Mouse (Mus musculus) left cerebral cortex, postnatal 25 days (tissue): ENCODE data around the gene Ugt1a10. TPM values are rescaled to one million over a fixed set of nuclear protein-coding genes. Genes with fewer than 3 reads are reported as not detected.

Experiments
- DNase-seq, 2 experiments: peaks; one replicate each; pipeline ENCODE4 v3.0.0; 2022; ENCODE audit warnings: low spot score in 2 of 2, mixed read lengths in 1 of 2
- intact Hi-C: fragments of 180-260 bp; cut with DNase I; formaldehyde crosslinking; loops from one replicate; pipeline ENCODE4 v1.15.1; 2025
- total RNA-seq, 2 experiments: library from RNA; stranded (reverse); gene quantifications; 2 replicates each; pipeline ENCODE4 v1.2.3; 2021

The Ugt1a10 gene
- total RNA-seq, 2 experiments from 2014 or later, result not detected

DNA sequence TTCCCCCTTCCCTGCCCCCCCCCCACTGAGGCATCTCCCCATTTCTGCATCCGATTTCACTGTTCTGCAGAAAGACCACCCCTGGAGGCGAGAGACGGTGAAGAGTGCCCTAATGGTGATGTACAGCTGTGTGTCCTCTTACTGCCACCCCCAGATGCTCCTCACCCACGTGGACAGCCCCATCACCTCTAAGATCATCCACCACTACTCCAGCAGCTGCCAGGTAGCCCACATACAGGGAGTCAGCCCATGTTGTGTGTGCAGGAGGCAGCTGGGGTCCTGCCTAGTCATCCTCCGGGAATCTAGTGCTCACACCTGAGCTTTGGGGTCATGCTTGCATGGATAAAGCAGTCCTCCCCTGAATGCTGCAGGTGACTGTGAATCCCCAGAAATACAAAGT is 188.7 kb downstream of the Ugt1a10 start:
- no peak for DNase-seq
- intact Hi-C loops, result no loop called here

DNA sequence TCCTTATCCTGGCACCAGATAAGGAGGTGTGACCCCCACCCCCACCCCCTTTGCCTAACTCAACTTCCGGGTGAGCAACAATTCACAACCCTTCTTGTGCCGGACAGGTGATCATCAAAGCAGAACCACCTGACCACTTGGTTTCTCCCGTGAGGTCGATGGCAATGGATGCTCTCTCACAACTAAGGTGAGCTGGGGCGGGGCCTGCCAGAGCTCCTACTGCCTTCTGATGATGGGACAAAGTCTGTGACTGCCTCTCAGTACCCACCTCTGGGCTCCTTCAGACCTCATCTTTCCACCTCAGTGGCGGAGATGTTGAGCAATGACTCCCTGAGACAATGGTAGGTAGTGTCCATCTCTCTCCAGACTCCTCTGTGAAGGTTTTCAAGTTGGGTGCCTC is 190.7 kb downstream of the Ugt1a10 start:
- no peak for DNase-seq
- intact Hi-C loops, result no loop called here

DNA sequence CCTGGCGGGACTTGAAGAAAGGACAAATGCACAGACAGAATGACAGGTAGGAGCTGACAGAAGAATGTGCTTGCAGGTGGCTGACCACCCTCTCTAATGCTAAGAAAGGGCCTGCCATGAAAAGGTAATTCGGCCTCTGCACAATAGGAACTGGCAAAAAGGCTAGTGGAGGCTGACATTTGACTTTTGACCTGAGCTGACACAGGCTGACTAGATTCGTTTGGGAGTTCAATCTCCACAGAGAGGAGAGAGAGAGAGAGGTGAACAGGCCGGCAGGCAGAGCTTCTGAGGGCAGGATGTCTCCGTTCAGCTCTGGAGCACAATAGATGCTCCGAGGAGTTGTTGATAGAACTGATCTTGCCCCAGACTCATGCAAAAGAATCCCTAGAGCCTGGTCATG is 191.2 kb downstream of the Ugt1a10 start:
- intact Hi-C loops, result no loop called here
- no peak for DNase-seq

DNA sequence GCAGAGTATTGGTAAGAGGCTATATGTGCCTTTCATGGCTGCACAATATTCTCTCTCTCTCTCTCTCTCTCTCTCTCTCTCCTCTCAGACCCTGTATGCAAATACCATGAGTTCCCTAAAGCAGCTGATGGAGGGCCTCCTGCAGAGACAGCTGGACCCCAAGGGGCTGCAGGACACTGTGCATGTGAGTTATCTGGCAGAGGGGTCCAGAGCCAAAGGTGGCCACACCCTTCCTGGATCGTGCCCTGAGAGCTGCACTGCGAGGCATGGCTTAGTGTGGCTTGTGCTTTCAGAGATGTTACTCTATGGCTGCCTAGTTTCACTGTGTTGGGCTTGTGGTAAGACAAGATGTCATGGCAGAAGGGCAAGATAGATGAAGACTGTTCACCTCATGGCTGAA is 192.5 kb downstream of the Ugt1a10 start:
- intact Hi-C loops, result no loop called here
- DNase-seq, result no peak

DNA sequence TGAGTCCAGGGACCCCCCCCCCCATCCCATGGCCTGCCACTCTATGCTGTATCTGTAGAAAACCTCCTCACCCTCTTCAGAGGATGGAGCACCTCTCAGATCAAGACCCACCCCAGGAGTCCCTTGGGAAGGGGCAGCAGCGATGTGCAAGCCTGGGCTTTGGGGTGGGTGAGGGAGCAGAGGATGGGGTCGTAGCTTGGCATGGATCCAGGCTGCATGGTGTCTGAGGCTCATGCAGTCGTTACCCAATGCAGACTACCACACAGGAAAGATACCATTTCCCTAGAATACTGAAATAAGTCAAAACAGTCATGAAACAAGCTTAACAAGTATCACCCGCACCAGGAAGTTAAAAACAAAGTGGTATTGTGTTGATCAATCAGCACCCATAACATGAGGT is 193.5 kb downstream of the Ugt1a10 start:
- DNase-seq, result no peak
- intact Hi-C loops, result no loop called here

DNA sequence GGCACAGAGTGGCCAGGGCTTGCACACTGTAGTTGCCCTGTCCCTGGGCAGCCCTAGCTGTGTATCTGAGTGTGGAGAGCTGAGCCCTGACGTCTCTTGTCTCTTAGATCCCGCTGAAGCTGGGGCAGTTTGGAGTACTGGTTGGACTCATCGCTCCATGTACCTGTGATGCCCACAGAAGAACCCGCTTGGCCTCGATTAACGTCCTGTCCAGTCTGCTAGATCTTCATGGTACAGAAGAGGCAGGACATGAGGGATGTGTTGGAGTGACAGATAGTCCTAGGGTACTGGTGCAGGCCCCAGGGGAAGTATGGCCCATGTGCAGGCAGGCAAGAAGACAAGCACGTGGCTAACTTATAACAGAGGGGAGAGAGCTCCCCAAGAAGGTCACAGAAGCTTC is 194.4 kb downstream of the Ugt1a10 start:
- intact Hi-C loops, result no loop called here
- no peak for DNase-seq

DNA sequence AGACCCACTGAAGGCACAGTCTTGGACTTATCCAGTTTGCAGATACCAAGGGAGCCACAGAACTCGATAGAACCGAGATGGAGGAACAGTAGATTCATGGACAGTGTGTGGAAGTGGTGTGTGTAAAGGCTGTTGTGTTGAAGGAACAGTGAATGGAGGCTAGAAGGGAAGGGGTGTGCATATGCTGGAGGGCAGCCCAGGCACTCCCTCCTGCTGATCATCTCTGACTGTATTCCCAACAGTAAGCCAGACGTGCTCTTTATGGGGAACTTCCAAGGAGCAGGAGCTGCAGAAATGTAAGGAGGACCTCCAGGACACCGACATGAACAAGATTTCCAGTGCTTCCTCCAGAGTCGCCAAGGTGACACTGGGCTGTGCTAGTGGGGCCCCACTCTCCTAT is 194.8 kb downstream of the Ugt1a10 start:
- no peak for DNase-seq
- intact Hi-C loops, result no loop called here

DNA sequence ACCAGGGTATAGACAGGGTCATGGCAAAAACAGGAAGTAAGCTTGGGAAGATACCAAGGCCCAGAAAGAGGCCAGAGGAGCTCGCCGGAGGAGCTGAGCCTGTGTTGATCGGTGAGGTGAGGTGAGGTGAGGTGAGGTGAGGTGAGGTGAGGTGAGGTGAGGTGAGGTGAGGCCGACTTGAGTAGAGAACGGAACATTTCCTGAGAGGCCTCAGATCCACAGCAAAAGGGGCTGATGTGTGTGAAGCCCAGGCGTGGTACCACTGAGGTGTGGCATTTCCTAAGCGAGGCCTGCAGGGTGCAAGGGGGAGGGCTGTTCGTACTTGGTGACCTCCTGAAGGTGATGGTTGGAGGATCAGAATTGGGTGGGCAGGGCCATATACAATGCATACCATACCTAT is 197.9 kb downstream of the Ugt1a10 start:
- intact Hi-C loops, result no loop called here
- DNase-seq, result no peak

DNA sequence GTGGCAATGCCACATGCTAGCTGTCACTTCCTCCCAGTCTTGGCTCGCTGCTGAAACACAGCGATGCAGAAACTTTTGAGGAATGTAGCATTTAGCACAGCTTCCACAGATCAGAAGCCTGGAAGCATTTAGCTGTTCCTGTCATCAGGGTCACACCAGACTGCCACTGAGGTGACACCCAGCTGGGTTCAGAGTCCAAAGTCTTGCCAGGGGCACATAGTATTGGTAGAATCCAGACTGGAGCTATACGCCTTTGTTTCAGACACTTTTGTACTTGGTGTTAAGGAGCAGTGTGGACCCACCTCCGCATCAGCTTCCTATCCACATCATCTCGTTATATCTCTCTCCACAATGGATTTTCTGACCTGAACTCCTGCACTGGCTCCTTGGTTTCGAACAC is 198.4 kb downstream of the Ugt1a10 start:
- DNase-seq, result no peak

DNA sequence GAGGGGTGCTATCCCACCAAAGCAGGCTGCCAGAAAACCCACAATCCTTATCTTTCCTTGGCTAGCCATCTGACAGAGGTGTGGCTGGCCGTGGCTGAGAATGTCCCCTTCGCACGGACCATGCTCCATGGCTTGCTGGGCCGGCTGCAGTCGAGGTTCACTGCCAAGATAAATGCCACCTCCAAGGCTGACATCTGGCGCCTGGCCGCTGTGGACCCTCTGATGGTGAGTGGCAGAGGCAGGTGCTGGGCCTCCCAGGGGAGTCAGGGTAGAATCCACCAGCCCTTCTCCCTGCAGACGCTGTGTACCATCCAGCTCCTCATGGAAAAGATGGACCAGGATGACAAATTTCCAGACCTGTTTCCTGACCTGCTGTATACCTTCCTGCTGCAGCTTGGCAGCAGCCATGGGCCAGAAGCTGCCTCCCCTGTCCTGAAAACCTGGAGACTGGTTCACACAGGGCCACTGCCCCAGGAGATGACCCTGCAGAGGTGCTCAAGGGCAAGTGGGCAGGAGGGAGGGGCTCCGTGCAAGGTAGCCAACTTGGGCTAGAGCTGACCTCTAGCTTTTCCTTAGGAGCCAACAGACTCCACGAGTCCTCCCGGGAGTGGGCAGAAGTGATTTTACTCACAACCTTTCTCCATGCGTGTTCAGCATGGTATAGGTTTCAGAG is 199.7 kb downstream of the Ugt1a10 start:
- intact Hi-C loops, result no loop called here
- DNase-seq, result no peak

More for the DNA sequence above, 198.4 kb downstream of the Ugt1a10 start:
- intact Hi-C loops, result no loop called here

DNA sequence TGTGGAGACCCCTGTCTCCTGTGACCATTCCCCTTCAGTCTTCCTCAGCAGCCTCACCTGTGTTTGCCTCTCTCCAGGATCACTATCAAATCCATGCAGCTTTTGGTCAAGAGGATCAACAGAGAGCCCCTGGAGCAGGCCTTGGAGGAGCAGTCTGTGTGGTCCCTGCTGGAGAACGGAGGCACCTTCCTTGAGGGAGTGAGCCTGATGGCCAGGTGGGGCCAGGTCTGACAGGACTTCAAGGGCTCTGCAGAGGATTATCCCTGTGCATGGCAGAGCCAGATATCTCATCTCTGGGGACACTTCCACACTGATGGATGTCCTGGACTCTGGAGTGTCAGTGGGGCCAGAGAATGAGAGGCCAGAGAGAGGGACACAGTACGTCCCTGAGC is 200.3 kb downstream of the Ugt1a10 start:
- no peak for DNase-seq
- intact Hi-C loops, result no loop called here

DNA sequence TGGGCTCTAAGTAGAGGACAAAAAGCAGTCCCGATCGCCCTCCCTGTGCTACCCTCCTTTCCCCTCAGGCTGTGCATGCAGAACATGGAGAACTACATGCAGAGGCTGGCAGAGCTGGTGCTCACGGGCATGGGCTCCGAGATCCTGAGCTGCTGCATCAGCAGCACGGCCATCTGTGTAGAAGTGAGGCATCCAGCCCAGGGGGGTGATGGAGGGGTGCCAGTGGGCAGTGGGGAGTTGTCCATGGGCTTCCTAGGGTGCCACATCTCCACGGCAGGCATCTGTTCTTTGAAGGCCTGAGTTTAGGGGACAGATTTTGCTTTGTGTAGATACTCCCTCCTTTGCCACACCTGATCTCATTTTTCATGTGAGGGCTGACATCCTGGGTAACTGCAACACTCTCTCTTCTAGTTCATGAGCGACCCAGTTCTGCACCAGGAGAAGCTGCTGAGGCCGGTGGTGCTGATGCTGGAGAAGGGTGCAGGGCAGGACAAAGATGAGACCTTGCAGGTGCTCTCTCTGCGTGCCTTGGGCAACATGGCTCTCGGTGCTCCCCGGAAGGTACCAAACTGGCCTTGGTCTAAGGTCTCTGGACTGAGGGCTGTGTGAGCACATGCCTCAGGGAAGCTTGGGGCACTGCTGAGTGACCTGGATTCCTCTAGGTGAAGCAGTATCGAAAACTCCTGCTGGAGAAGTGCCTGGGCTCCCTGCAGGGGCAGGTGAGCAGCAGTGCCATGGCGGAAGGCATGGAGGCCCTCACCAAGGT is 201.0 kb downstream of the Ugt1a10 start:
- DNase-seq, result no peak
- intact Hi-C loops, result no loop called here

DNA sequence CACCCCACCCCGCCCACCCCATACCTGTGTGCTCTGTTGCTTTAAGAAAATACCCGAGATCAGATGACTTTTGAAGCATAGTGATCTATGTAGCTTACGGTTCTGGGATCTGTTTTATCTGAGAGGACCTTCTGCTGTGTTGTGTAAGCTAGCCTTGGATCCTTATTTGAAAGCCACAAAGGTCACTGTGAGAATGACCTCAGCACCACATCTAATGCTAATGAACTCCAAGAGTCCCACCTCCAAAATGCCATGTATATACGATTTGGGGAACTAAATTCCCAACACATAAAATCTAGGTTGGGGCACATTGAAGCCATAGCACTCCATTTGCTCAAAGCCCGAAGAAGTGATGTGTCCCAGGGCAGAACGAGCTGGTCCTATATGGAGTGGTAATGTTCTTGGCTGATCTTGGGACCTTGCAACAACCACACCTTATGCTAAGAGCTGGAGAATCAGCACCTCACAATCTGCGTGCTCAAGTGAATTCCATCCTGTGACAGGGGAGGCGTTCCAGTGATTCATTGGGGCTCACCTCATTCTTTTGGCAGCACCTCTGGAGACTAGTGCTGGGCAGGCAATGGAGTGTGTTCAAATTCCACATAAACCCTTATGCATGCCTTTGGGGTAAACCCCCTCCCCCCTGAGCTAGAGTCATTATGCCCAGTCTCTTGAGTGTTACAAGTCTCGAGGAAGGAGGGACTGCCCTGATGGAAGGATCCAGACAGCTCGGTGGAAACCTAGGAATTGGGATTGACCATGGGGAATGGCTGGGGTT is 201.9 kb downstream of the Ugt1a10 start:
- no peak for DNase-seq
- intact Hi-C loops, result no loop called here

DNA sequence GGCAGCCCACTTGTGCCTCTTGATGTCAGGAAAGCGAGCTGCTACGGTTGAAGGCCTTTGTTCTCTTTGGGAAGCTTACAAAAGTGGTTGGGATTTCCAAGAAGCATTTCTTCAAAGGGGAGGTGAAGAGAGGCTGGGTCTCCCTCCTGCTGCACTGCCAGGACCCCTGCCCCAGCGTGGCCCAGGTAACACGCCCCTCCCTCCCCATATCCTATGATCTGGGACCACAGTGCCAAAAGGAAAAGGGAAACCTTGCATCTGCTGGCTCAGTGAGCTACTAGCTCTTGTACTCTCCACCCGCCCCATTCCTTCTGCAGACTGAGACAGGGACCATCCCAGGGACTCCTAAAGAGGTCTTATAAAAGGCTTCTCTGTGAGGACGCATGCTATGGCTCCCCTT is 202.5 kb downstream of the Ugt1a10 start:
- intact Hi-C loops, result no loop called here
- DNase-seq, result no peak

DNA sequence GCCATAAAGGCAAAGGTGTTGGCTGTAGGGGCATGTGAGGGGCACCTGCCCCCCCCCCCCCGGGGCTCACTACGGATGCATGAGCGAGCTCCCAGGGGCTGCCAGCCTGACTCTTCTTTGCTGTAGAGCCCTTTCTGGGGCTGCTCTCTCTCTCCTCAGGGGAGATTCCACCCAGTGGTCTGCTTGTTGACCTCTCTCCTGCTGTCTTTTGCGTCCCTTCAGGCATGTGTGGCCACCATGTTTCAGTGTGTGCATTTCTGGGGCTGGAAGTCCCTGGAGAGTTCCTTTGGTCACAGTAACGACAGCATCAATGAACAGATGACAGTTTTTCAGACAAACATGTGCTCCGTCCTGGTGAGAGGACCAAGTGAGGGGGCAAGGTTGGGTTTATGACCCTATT is 203.2 kb downstream of the Ugt1a10 start:
- DNase-seq, result no peak
- intact Hi-C loops, result no loop called here

DNA sequence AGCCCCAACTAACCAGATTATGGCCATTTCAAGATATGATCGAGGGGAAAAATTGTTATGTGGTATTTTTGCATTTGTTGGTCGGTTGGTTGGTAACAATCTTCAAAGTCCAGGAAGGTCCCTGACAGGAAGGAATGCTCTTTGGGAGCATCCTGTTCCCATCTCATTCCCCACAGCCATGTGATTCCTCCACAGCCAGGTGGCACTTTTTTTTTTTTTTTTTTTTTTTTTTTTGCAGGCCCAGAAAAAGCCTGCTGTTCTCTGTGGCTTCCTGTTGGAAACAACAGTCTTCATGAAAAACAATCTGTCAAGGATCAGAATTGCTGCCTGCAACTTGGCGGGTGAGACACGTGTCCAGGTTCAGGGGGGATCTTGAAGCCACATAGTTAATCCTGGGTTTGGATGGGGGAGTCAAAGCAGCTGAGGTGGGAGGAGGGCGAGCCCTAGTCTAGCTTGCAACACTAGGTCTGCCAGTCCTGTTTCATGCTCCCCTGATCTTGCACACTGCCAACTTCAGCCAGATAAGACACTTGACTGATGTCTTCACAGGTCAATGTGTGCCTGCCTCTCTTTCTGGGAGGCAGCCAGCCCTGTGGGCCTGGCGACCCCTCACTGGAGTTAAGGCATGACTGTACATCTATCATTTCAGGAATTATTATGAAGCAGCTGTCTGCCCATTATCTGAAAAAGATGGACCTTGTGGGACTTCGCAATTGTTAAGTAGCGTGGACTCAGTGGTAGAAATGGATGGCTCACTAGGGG is 203.9 kb downstream of the Ugt1a10 start:
- intact Hi-C loops, result no loop called here
- no peak for DNase-seq

DNA sequence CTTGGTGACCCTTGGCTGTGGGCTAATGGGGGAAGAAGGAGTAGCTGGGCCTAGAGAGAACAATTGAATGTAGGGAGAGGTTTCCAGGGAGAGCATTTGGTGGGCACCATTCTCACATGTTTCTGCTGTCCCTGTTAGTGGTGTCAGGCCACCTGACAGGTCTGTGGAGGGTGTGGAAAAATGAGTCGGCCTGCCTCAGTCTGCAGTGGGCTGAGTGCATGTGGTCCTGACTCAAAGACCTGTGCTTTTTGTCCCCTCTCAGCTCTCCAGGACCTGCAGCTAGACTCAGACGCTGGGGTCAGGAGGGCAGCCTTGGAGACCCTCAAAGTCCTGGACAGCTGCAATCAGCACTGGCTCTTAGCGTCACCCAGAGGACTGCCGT is 204.4 kb downstream of the Ugt1a10 start:
- no peak for DNase-seq
- intact Hi-C loops, result no loop called here

DNA sequence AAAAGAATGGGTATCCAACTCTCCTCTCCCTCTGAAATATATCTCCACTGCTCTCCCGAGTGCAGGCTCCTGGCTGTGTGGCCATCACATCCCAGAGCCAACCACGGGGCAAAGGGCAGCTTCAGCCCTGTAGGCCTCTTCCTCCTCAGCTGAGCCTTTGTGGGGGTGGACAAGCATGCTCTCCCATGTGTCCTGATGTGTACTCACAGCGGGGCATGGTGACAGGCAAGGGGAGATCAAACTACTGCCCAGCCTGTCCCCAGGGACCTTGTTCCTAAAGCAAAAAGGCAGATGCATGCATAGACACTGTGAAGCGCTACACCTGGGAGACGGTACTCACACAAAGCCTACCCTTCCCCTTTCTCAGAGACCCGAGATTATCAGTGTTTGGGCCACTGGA is 204.9 kb downstream of the Ugt1a10 start:
- intact Hi-C loops, result no loop called here
- DNase-seq, result no peak

DNA sequence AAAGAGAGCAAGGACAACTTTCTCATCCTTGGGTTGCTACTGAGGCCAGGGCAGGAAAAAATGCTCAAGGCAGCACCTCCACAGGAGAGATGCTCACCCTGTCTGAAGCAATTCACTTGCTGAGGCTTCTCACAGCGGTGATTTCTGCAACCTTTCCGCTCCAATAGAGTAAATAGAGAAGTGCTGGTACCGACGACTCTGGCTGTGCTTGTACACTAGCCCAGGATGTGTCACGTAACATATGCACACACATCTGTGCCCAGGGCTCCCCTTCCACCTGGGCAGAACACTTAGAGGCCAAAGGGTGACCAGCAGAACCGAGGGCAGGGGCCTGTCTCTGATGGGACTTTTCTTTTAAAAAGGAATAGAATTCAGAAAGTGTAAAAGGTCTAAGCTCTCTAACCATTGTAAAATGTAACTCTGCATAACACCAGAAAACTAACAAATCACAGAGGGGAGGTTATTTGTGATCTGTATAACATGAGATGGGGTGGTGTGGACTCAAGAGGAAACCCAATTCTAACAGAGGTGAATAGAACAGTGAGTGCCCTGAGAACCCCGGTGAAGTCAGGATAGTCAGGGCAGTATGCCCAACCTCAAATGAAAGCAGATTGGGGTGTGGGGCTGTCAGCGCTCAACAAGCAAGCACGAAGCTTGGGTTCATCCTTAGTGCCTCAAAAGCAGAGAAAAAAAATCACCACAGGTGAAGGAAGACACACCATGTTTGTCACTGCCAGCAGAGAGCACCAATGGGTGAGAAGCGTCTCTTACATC is 205.6 kb downstream of the Ugt1a10 start:
- intact Hi-C loops, result no loop called here
- DNase-seq, result no peak
